Mouse (Mus musculus) spleen, postnatal 4 days (tissue): ENCODE measurements around the gene S100a4.

Experiments
- DNase-seq, 2 experiments: peaks; one replicate each; pipeline ENCODE4 v3.0.0; 2022; ENCODE audit warnings: low spot score in 2 of 2

Gene S100a4

GRCm38 (mm10) chr3:90625496-90625895, 21.9 kb downstream of the S100a4 start:
- DNase-seq = no peak

- no peak for DNase-seq
These were observed 22.9 kb downstream of the S100a4 start for GRCm38 (mm10) chr3:90626266-90627021.

GRCm38 (mm10) chr3:90627366-90627765, 23.8 kb downstream of the S100a4 start:
- no peak for DNase-seq

GRCm38 (mm10) chr3:90627807-90628206, 24.2 kb downstream of the S100a4 start:
- no peak for DNase-seq

GRCm38 (mm10) chr3:90629298-90629697, 25.7 kb downstream of the S100a4 start:
- DNase-seq = no peak

GRCm38 (mm10) chr3:90631984-90632383, 28.4 kb downstream of the S100a4 start:
- DNase-seq = no peak

GRCm38 (mm10) chr3:90638511-90639275, 35.1 kb downstream of the S100a4 start:
- DNase-seq = no peak

- DNase-seq = peak; percentile 51 to 81
These were observed 36.1 kb downstream of the S100a4 start for GRCm38 (mm10) chr3:90639511-90640154.

GRCm38 (mm10) chr3:90640981-90641380, 37.4 kb downstream of the S100a4 start:
- no peak for DNase-seq

- DNase-seq = peak; percentile 46 to 82
These were observed 40.6 kb downstream of the S100a4 start for GRCm38 (mm10) chr3:90644220-90644619.

GRCm38 (mm10) chr3:90647291-90647690, 43.7 kb downstream of the S100a4 start:
- DNase-seq = no peak

GRCm38 (mm10) chr3:90648981-90649380, 45.4 kb downstream of the S100a4 start:
- no peak for DNase-seq

GRCm38 (mm10) chr3:90649832-90650231, 46.3 kb downstream of the S100a4 start:
- DNase-seq = no peak

- DNase-seq = peak; percentile 34 to 79
These were observed 49.4 kb downstream of the S100a4 start for GRCm38 (mm10) chr3:90652878-90653508.

GRCm38 (mm10) chr3:90653717-90654116, 50.1 kb downstream of the S100a4 start, which contains the start of gene S100a7a:
Gene S100a7a, plus strand, starts transcription at chr3:90654017.
- DNase-seq = no peak
